Mouse (Mus musculus): ENCODE data around the gene Bag5.

DNA sequence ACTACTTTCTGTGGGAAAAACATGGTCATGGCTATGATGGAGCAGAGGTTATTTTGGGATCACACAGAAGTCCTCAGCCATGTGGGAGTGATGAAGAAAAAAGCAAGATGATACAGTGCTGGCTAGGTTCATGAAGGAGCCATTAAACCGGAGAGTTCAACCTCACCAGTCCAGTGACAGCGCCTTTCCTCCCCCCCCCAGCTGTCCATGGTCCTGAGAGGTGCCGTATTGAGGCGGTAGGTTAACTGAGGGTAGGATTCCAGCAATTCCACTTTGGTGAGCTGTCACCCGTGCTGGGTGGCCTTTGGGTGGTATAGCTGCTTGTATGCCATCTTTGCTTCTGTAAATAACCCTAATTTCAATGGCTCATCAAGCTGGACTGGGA lies 43.6 kb upstream of the Bag5 start:
- TF ChIP-seq CTCF (IDR thresholded peaks at IDR 0.05; ENCODE audit: control insufficient read depth, insufficient read depth, low read length): no peak
- no peak for TF ChIP-seq POLR2A (IDR thresholded peaks at IDR 0.05; ENCODE audit: borderline replicate concordance, control insufficient read depth, low read depth, low read length)
